Mouse (Mus musculus): ENCODE measurements around the gene Fpr3. TPM values are rescaled to one million over a fixed set of nuclear protein-coding genes. Genes with fewer than 3 reads are reported as not detected.
"Not testable (repeated sequence)": the region's sequence is repeated elsewhere in the genome, so short reads cannot be mapped to it uniquely, and the experiment has no call there.

Fpr3 gene
- polyA plus RNA-seq, 1 experiment from 2014 or later = not detected

DNA sequence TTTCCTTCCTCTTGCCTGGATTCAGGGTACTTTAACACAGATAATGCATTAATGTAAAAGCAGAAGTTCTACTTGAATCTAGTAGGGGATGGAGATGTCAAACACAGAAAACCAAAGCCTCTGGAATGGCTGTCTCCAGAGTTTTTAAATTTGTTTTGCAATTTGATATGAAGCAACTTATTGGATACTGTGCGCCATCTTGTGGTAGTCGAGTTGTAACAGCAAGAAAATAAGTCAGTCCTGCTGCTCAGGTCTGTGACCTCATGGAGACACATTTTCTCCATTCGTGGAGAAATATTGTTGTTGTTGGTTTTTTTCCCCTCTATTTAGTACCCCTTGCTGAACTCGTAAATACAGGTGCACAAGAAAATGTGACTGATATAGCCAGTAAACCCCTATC lies 8.4 kb downstream of the Fpr3 start:
- no peaks in the 10 kb centered on the region for H3K36me3 ChIP-seq (ENCODE audit: poor library complexity, severe bottlenecking)
- no peak overlapping the region for H3K9ac ChIP-seq
- no peak for ATAC-seq
- H3K4me1 ChIP-seq = no peaks in the 10 kb centered on the region
- H3K4me3 ChIP-seq = no peak overlapping the region
- whole genome bisulfite sequencing = 3% methylated on average over 4 of the region's 4 CpGs
- H3K9me3 ChIP-seq (replicated peaks) = no peaks in the 10 kb centered on the region
- no peaks in the 10 kb centered on the region for H3K27me3 ChIP-seq
- no peak overlapping the region for H3K4me2 ChIP-seq
- H3K27ac ChIP-seq = no peak overlapping the region

DNA sequence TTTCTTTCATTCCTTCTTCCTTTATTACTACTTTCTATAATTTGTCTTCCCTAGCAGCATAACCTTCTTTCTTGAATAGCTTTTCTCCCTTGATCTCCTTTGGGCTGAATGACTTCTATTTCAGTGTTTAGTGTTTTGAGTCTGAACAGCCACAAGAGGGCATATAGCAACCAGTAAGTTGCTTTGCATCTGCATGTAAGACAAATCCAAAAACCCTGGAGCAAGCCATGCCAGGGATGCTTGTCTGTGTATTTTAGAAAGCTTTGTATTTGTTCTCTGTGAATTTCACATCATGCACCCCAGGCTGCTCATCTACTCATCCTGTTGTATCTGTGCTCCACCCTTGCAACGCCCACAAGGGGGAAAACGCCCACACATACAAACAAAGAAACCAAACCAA lies 11.6 kb downstream of the Fpr3 start:
- Histone ChIP-seq H3K36me3 (ENCODE audit: poor library complexity, severe bottlenecking) (no peaks in the 10 kb centered on the region), H3K27me3 (no peaks in the 10 kb centered on the region), H3K4me1 (no peaks in the 10 kb centered on the region), H3K27ac (no peak overlapping the region), H3K9ac (no peak overlapping the region), H3K4me2 (no peak overlapping the region), H3K4me3 (no peak overlapping the region), H3K9me3 (replicated peaks) (no peaks in the 10 kb centered on the region)
- ATAC-seq = no peak; the same call in 1 of the 2 replicates
- WGBS = 79% methylated on average over 2 of the region's 2 CpGs

DNA sequence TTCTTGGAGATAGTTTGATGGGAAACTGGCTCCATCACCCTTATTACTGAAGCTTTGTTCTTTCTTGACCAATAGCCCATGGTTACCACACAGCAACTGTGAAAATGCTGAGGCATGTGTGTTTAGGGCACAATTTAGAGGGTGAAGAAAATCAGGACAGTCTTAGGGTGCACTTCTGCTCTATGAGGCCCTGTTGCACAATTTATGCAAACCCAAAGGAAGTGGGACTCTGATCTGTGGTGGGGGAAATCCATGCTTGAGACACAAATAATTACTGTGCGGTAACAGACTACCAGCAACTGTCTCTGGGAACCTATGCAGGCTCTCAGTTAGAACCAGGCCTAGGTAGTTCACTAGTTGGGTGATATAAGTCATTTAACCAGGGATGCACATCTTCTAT lies 13.1 kb downstream of the Fpr3 start:
- no peak overlapping the region for H3K9ac ChIP-seq
- H3K36me3 ChIP-seq (ENCODE audit: poor library complexity, severe bottlenecking) = no peaks in the 10 kb centered on the region
- H3K27me3 ChIP-seq = no peaks in the 10 kb centered on the region
- 91% methylated on average over 1 of the region's 1 CpGs for WGBS
- no peak overlapping the region for H3K4me2 ChIP-seq
- ATAC-seq = no peak
- H3K4me1 ChIP-seq = no peaks in the 10 kb centered on the region
- H3K9me3 ChIP-seq (replicated peaks) = no peaks in the 10 kb centered on the region
- H3K4me3 ChIP-seq = no peak overlapping the region
- H3K27ac ChIP-seq = no peak overlapping the region

DNA sequence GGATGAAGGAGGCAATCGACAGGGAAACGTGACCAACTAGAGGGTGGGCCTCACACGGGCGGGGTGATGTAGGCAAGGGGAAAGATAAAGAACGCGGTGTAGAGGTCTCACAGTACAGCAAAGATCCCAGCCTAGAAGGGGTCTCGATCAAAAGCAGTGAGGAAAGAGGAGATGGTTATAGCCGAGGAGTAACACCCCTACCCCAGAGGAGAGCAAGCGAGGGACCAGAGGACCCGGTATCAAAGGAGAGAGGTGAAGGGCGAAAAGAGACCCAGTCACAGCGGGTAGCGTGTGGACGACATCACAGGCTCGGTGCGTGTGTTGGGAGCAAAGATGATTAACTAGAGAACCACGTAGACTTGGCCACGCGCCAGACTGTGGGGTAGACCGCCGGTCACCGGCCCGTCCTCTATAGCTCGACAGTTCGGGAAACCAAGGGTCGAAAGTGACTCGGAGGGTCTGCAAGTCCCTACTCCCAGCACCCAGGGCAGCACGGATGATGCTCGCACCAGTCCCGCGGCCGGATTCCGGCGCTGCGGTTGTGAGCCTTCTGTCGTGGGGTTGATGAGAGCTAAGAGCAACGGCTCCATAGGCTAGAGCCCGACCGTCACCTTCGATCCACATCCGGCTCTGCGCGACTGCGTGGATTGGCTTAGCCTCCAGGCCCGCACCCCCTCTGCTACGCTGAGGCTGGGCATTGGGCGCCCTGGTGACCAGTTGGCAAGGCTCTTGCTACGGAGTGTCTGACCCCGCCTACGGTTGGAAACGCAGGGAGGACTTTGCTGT lies 22.2 kb downstream of the Fpr3 start:
- no peak overlapping the region for H3K27ac ChIP-seq
- peak overlapping the region; percentile 68 for H3K9ac ChIP-seq
- no peaks in the 10 kb centered on the region for H3K27me3 ChIP-seq
- peak overlapping the region; percentile 67 for H3K4me2 ChIP-seq
- no peaks in the 10 kb centered on the region for H3K36me3 ChIP-seq (ENCODE audit: poor library complexity, severe bottlenecking)
- 22% methylated on average over 51 of the region's 51 CpGs for WGBS
- no peaks in the 10 kb centered on the region for H3K4me1 ChIP-seq
- peak; percentile 99 for ATAC-seq
- H3K4me3 ChIP-seq = peak overlapping the region; percentile 49
- peaks cover 3% of the 10 kb centered on the region; the same call in 1 of the 2 replicates for H3K9me3 ChIP-seq (replicated peaks)

DNA sequence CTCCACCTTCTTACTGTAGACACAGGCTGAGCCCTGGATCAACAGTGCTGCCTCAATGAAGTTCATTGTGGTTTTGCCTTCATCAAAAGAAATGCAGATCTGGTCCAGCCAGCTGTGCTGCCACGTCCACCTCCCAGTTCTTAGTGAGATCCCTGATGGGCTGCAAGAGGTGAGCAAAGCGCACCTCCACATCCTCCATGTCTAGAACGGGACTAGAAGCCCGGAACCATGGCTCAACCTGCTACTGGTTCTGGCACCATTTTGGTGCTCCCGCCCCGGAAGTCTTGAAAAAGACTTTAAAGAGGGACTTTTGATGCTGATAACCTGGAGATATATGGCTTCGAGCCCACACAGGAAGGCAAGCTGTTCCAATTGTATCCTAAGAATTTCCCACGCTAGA lies 25.0 kb downstream of the Fpr3 start:
- H3K27me3 ChIP-seq; H3K4me1 ChIP-seq; H3K9ac ChIP-seq; H3K36me3 ChIP-seq (ENCODE audit: poor library complexity, severe bottlenecking); H3K27ac ChIP-seq; H3K9me3 ChIP-seq (replicated peaks); H3K4me2 ChIP-seq; H3K4me3 ChIP-seq; ATAC-seq: not testable (repeated sequence)
- 90% methylated on average over 8 of the region's 8 CpGs for WGBS

DNA sequence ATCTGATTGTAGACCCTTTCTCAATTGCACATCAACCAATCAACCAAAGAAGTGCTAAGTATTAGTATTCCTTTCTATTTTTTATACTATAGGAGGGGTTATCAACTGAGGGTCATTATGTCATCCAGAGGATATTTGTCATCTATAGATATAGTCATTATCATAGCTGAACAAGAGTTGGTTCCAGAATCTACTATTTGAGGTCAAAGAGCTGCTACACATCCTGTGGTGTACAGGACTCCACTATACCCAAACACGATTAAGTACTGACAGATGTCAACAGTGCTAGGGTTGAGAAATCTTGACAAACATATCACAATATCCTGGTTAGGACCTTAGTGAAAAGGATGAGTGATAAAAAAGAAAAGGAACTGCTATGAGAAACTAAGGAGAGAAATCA lies 29.7 kb downstream of the Fpr3 start:
- Histone ChIP-seq H3K4me1 (no peaks in the 10 kb centered on the region), H3K4me3 (no peak overlapping the region), H3K27ac (no peak overlapping the region), H3K9ac (no peak overlapping the region), H3K27me3 (no peaks in the 10 kb centered on the region), H3K9me3 (replicated peaks) (no peaks in the 10 kb centered on the region), H3K36me3 (ENCODE audit: poor library complexity, severe bottlenecking) (no peaks in the 10 kb centered on the region), H3K4me2 (no peak overlapping the region)
- no peak for ATAC-seq
- 96% methylated on average over 1 of the region's 1 CpGs for WGBS

DNA sequence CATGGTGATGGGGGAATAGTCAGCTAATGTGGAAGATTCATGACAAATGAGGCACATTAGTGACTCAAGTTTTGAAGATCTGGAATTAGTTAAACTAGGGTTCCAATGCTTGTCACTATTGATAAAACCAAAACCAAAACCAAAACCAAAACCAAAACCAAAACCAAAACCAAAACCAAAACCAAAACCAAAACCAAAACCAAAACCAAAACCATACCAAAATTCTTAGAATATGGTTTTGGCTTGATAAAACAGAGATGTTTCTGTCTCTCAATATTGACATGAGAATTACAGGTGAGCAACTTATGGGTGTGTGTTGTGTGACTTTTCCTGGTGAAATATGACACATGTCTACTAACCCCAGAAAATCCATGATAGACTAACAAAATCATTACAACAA lies 30.1 kb downstream of the Fpr3 start:
- Histone ChIP-seq H3K27me3 (no peaks in the 10 kb centered on the region), H3K9ac (no peak overlapping the region), H3K4me3 (no peak overlapping the region), H3K4me2 (no peak overlapping the region), H3K9me3 (replicated peaks) (no peaks in the 10 kb centered on the region), H3K36me3 (ENCODE audit: poor library complexity, severe bottlenecking) (no peaks in the 10 kb centered on the region), H3K4me1 (no peaks in the 10 kb centered on the region), H3K27ac (no peak overlapping the region)
- no peak for ATAC-seq

DNA sequence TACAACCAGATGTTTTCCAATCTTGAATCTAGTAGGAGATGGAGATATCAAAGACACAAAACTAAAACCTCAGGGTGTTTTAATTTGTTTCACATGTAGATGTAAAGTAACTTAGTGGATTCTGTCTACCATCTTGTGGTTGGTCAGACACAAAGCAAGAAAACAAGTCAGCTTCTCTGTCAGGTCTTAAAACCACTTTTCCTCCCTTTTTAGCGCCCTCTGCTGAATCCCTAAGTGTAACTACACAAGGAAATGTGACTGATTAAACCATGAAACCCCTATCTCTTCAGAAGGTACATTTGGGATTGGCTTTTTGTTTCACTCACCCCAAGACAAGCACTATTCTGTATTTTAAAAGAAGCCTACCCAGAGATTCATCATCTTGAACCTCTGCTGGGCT lies 85.8 kb downstream of the Fpr3 start:
- Histone ChIP-seq H3K27ac (no peak overlapping the region), H3K9ac (no peak overlapping the region), H3K27me3 (no peaks in the 10 kb centered on the region), H3K4me2 (no peak overlapping the region), H3K36me3 (ENCODE audit: poor library complexity, severe bottlenecking) (no peaks in the 10 kb centered on the region), H3K4me3 (no peak overlapping the region), H3K4me1 (no peaks in the 10 kb centered on the region), H3K9me3 (replicated peaks) (peaks cover 13% of the 10 kb centered on the region)
- WGBS = 28% methylated on average over 1 of the region's 1 CpGs
- no peak for ATAC-seq

DNA sequence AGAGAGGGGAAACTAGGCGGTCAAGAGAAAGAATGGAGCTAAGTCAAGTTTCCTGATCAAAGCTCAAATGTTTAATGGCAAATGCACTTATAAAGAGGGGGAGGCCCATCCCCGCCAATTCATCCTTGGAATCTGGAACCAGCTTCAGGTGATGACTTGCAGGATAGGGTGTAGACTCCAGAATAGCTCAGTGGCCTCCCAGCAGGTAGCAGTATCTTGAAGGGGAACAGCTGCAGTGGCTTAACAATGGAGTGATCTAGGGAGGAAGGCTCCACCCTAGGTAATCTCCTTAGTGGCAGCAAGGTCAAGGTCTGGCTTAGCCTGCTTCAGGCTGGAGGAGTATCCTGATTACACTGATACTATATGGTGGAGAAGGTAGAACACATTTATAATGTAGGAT lies 93.6 kb downstream of the Fpr3 start:
- H3K4me2 ChIP-seq; H3K36me3 ChIP-seq (ENCODE audit: poor library complexity, severe bottlenecking); ATAC-seq; H3K4me1 ChIP-seq; H3K9ac ChIP-seq; H3K27ac ChIP-seq; H3K4me3 ChIP-seq; H3K27me3 ChIP-seq: not testable (repeated sequence)
- 77% methylated on average over 2 of the region's 2 CpGs for WGBS
- H3K9me3 ChIP-seq (replicated peaks) = peaks cover 15% of the 10 kb centered on the region

DNA sequence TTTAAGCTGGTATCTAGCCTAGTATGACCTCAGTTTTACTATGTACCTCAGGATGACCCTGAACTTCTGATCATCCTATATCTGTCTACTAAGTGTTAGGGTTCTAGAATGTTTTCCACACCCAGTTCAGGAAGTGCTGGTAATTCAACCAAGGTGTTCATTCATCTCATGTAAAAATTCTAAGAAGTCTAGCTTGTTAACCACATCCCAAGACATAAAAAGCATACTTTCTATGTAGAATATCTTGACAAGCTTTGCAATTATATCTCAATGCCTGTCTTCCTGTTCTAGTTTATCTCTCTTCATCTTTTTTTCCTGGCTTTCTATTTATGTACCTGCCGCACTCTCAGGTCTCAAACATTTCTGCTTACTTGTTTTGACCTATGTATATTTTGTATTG lies 117.1 kb downstream of the Fpr3 start:
- no peaks in the 10 kb centered on the region for H3K36me3 ChIP-seq (ENCODE audit: poor library complexity, severe bottlenecking)
- H3K4me3 ChIP-seq = no peak overlapping the region
- H3K9ac ChIP-seq = no peak overlapping the region
- 96% methylated on average over 1 of the region's 1 CpGs for WGBS
- no peak overlapping the region for H3K4me2 ChIP-seq
- peaks cover 6% of the 10 kb centered on the region; the same call in 1 of the 2 replicates for H3K9me3 ChIP-seq (replicated peaks)
- H3K4me1 ChIP-seq = no peaks in the 10 kb centered on the region
- ATAC-seq = no peak
- no peak overlapping the region for H3K27ac ChIP-seq
- no peaks in the 10 kb centered on the region for H3K27me3 ChIP-seq

Other genes starting within 250 kb of the Fpr3 start
- gene Vmn2r90, start 184.1 kb upstream of the Fpr3 start, polyA plus RNA-seq (2015; fragmentation: Nextera tagmentation; extraction: Ambion mirVana) = not detected in 2 replicates
- 34.7 and 36.9 TPM in 2 replicates for gene Spaca6, start 60.7 kb upstream of the Fpr3 start, polyA plus RNA-seq (2015; fragmentation: Nextera tagmentation; extraction: Ambion mirVana)
- 0.65 and 0.77 TPM in 2 replicates for gene Has1, start 32.6 kb upstream of the Fpr3 start, polyA plus RNA-seq (2015; fragmentation: Nextera tagmentation; extraction: Ambion mirVana)
- gene Fpr1, start 3.9 kb upstream of the Fpr3 start, polyA plus RNA-seq (2015; fragmentation: Nextera tagmentation; extraction: Ambion mirVana) = not detected in 2 replicates
- not detected in 2 replicates for gene Fpr2, start within 50 bp of the Fpr3 start, polyA plus RNA-seq (2015; fragmentation: Nextera tagmentation; extraction: Ambion mirVana)
- not detected in 2 replicates for gene Fpr-rs4, start 133.9 kb downstream of the Fpr3 start, polyA plus RNA-seq (2015; fragmentation: Nextera tagmentation; extraction: Ambion mirVana)
- gene Vmn2r124, start 161.6 kb downstream of the Fpr3 start, polyA plus RNA-seq (2015; fragmentation: Nextera tagmentation; extraction: Ambion mirVana) = not detected in 2 replicates
- not detected in 2 replicates for gene Vmn2r91, start 197.2 kb downstream of the Fpr3 start, polyA plus RNA-seq (2015; fragmentation: Nextera tagmentation; extraction: Ambion mirVana)

Data from forebrain, embryonic 13.5 days (tissue).